Mouse (Mus musculus) left cerebral cortex, postnatal 10 days (tissue): ENCODE data around the gene Olfr56. TPM values are rescaled to one million over a fixed set of nuclear protein-coding genes. Genes with fewer than 3 reads are reported as not detected.
A peak's percentile ranks its signal among the peaks of the same experiment; 100 is the strongest.
"Not testable (repeated sequence)": the region's sequence is repeated elsewhere in the genome, so short reads cannot be mapped to it uniquely, and the experiment has no call there.

Source experiments
- DNase-seq, 2 experiments: peaks; one replicate each; pipeline ENCODE4 v3.0.0; 2021 to 2022; ENCODE audit warnings: low spot score in 2 of 2, mixed read lengths in 1 of 2; ENCODE audit errors: extremely low spot score in 1 of 2
- intact Hi-C: fragments of 180-260 bp; cut with DNase I; formaldehyde crosslinking; loops from one replicate; pipeline ENCODE4 v1.15.1; 2025
- total RNA-seq, 2 experiments: library from RNA; stranded (reverse); gene quantifications; 2 replicates each; pipeline ENCODE4 v1.2.3; 2021

Olfr56 gene
- total RNA-seq, 2 experiments from 2014 or later: not detected

GRCm38 (mm10) chr11:49112624-49113219 is 134.0 kb downstream of the Olfr56 start:
- intact Hi-C loops: loop anchor here (5.0 kb wide), 1 partner anchor 160 kb away; no protein-coding TSS in a partner anchor

GRCm38 (mm10) chr11:49114158-49114557 is 135.5 kb downstream of the Olfr56 start:
- intact Hi-C loops: loop anchor here (5.0 kb wide), 1 partner anchor 158 kb away; no protein-coding TSS in a partner anchor
- DNase-seq: no peak

More at GRCm38 (mm10) chr11:49112624-49113219, 134.0 kb downstream of the Olfr56 start:
- peak in 1 of 2 experiments; percentile 19 for DNase-seq

GRCm38 (mm10) chr11:49114774-49115173 is 136.1 kb downstream of the Olfr56 start, which contains the start of gene Olfr1396:
Gene Olfr1396 (minus strand): TSS chr11:49114874.
- no peak for DNase-seq
- intact Hi-C loops: loop anchor here (5.0 kb wide), 1 partner anchor 158 kb away; no protein-coding TSS in a partner anchor

- no peak for DNase-seq
- intact Hi-C loops: no loop called here
Measured at GRCm38 (mm10) chr11:49119635-49120034, 140.9 kb downstream of the Olfr56 start.

- DNase-seq: no peak
- intact Hi-C loops: no loop called here
Measured at GRCm38 (mm10) chr11:49124169-49124568, 145.5 kb downstream of the Olfr56 start.

GRCm38 (mm10) chr11:49141974-49142373 is 163.3 kb downstream of the Olfr56 start, which contains the start of gene Olfr1395:
Gene Olfr1395 (plus strand): TSS chr11:49142274.
- intact Hi-C loops: no loop called here
- DNase-seq: no peak

- intact Hi-C loops: no loop called here
- no peak for DNase-seq
Measured at GRCm38 (mm10) chr11:49154077-49154476, 175.4 kb downstream of the Olfr56 start, which contains the start of gene Olfr1394. Gene Olfr1394 (plus strand): TSS chr11:49154377.

- intact Hi-C loops: no loop called here
- DNase-seq: no peak
Measured at GRCm38 (mm10) chr11:49156821-49157814, 178.4 kb downstream of the Olfr56 start.

- peak in 1 of 2 experiments; percentile 48 for DNase-seq
- intact Hi-C loops: no loop called here
Measured at GRCm38 (mm10) chr11:49168839-49169611, 190.3 kb downstream of the Olfr56 start.

GRCm38 (mm10) chr11:49170576-49170975 is 191.9 kb downstream of the Olfr56 start:
- intact Hi-C loops: no loop called here

GRCm38 (mm10) chr11:49175345-49175744 is 196.7 kb downstream of the Olfr56 start:
- intact Hi-C loops: no loop called here
- no peak for DNase-seq

More at GRCm38 (mm10) chr11:49170576-49170975, 191.9 kb downstream of the Olfr56 start:
- DNase-seq: no peak

GRCm38 (mm10) chr11:49176047-49176779 is 197.5 kb downstream of the Olfr56 start:
- intact Hi-C loops, DNase-seq: not testable (repeated sequence)

- DNase-seq: no peak
- intact Hi-C loops: no loop called here
Measured at GRCm38 (mm10) chr11:49183172-49183571, 204.5 kb downstream of the Olfr56 start.

Other genes starting within 250 kb of the Olfr56 start
- 100 to 1,000 TPM; 345 to 360 TPM for gene Rack1, start 178.6 kb upstream of the Olfr56 start, total RNA-seq
- gene Trim41, start 161.5 kb upstream of the Olfr56 start, total RNA-seq: 10 to 100 TPM; 44.0 to 48.2 TPM
- 1 to 10 TPM; 3.0 to 3.1 TPM for gene Trim7, start 152.7 kb upstream of the Olfr56 start, total RNA-seq
- gene Gm12184, start 152.2 kb upstream of the Olfr56 start, total RNA-seq: 1 to 10 TPM in 1 of 2 experiments, under 1 TPM in 1; 0.75 to 1.6 TPM
- 1 to 10 TPM; 2.8 to 3.6 TPM for gene Irgm1, start 107.2 kb upstream of the Olfr56 start, total RNA-seq
- under 1 TPM; 0.28 to 0.43 TPM for gene Gm5431, start 76.7 kb upstream of the Olfr56 start, total RNA-seq
- gene Psme2b, start 32.7 kb upstream of the Olfr56 start, total RNA-seq: 1 to 10 TPM; 1.2 to 1.3 TPM
- gene 9930111J21Rik1, start 509 bp downstream of the Olfr56 start, total RNA-seq: under 1 TPM; 0.77 to 0.90 TPM
- gene Gm12185, start 13.3 kb downstream of the Olfr56 start, total RNA-seq: not detected
- gene Tgtp1, start 15.3 kb downstream of the Olfr56 start, total RNA-seq: under 1 TPM in 1 of 2 experiments, not detected in 1; 0.11 TPM
- 1 to 10 TPM in 1 of 2 experiments, under 1 TPM in 1; 0.85 to 1.2 TPM for gene 9930111J21Rik2, start 72.4 kb downstream of the Olfr56 start, total RNA-seq
- not detected for gene Tgtp2, start 85.3 kb downstream of the Olfr56 start, total RNA-seq
- under 1 TPM; 0.45 to 0.61 TPM for gene Ifi47, start 97.7 kb downstream of the Olfr56 start, total RNA-seq
- gene Olfr1396, start 136.0 kb downstream of the Olfr56 start, total RNA-seq: not detected
- gene Olfr1395, start 163.4 kb downstream of the Olfr56 start, total RNA-seq: not detected
- gene Olfr1394, start 175.5 kb downstream of the Olfr56 start, total RNA-seq: not detected
- under 1 TPM; 0.11 to 0.59 TPM for gene Btnl9, start 208.3 kb downstream of the Olfr56 start, total RNA-seq
- gene Zfp62, start 224.4 kb downstream of the Olfr56 start, total RNA-seq: 10 to 100 TPM; 37.4 to 40.4 TPM